Mouse (Mus musculus) midbrain, embryonic 10.5 days (tissue): ENCODE measurements at regions not wholly inside any gene's neighbourhood (a gene's known extent, or its start where the extent isn't known, plus 50 kb on each side); places are given as distances from the start of the nearest gene placed in this dataset.

ENCODE experiments used
- DNase-seq: peaks from one replicate; pipeline ENCODE4 v3.0.0-alpha.2; 2017; ENCODE audit warnings: low spot score
- H3K27ac ChIP-seq: fragments of 300-500 bp; sonication (generic); replicated peaks from 2 replicates; pipeline ENCODE4 v1.5.1; 2016; ENCODE audit warnings: mild to moderate bottlenecking
- H3K27me3 ChIP-seq: fragments of 300-500 bp; sonication (generic); 2 replicates; pipeline ENCODE4 v1.6.1; 2016; ENCODE audit warnings: low read depth, mild to moderate bottlenecking; ENCODE audit not compliant: poor library complexity, severe bottlenecking
- H3K36me3 ChIP-seq: fragments of 300-500 bp; sonication (generic); 2 replicates; pipeline ENCODE4 v1.6.1; 2016; ENCODE audit warnings: mild to moderate bottlenecking, moderate library complexity
- H3K4me1 ChIP-seq: fragments of 300-500 bp; sonication (generic); 2 replicates; pipeline ENCODE4 v1.6.1; 2016
- H3K4me3 ChIP-seq: fragments of 300-500 bp; sonication (generic); 2 replicates; pipeline ENCODE4 v1.5.1; 2016; ENCODE audit warnings: mild to moderate bottlenecking, moderate library complexity
- H3K9me3 ChIP-seq: fragments of 300-500 bp; sonication (generic); replicated peaks from 2 replicates; pipeline ENCODE4 v1.6.1; 2016; ENCODE audit warnings: mild to moderate bottlenecking
- WGBS: fragments of 180-500 bp; shearing (Covaris S2); methylation state at CpG from one replicate; pipeline ENCODE4 v1.1.7; 2016; 5-methylcytosine and 5-hydroxymethylcytosine counted together

GRCm38 (mm10) chr8:6989359-6990095 is 1671.5 kb downstream of the Efnb2 start:
- H3K9me3 ChIP-seq, result no peaks in the 10 kb centered on the region

GRCm38 (mm10) chr8:6973961-6974360 is 1687.1 kb downstream of the Efnb2 start:
- H3K27me3 ChIP-seq, result no peaks in the 10 kb centered on the region
- no peaks in the 10 kb centered on the region for H3K36me3 ChIP-seq
- H3K4me3 ChIP-seq, result no peak overlapping the region
- peaks cover 3% of the 10 kb centered on the region; the same call in 1 of the 2 replicates for H3K4me1 ChIP-seq
- H3K9me3 ChIP-seq, result no peaks in the 10 kb centered on the region
- no peak for DNase-seq
- no peak overlapping the region for H3K27ac ChIP-seq

More at GRCm38 (mm10) chr8:6989359-6990095, 1671.5 kb downstream of the Efnb2 start:
- Histone ChIP-seq H3K36me3 (no peaks in the 10 kb centered on the region), H3K4me1 (no peaks in the 10 kb centered on the region), H3K27me3 (no peaks in the 10 kb centered on the region), H3K27ac (no peak overlapping the region), H3K4me3 (no peak overlapping the region)
- no peak for DNase-seq
- WGBS, result 89% methylated on average over 3 of the region's 3 CpGs

- 92% methylated on average over 4 of the region's 4 CpGs for WGBS
- no peaks in the 10 kb centered on the region for H3K4me1 ChIP-seq
- no peaks in the 10 kb centered on the region for H3K36me3 ChIP-seq
- no peaks in the 10 kb centered on the region for H3K27me3 ChIP-seq
- H3K9me3 ChIP-seq, result no peaks in the 10 kb centered on the region
- H3K4me3 ChIP-seq, result no peak overlapping the region
- H3K27ac ChIP-seq, result no peak overlapping the region
- DNase-seq, result no peak
These were observed 1697.8 kb downstream of the Efnb2 start for GRCm38 (mm10) chr8:6963006-6963799.

GRCm38 (mm10) chr8:6958086-6958485 is 1703.0 kb downstream of the Efnb2 start:
- H3K4me3 ChIP-seq, result no peak overlapping the region
- no peaks in the 10 kb centered on the region for H3K4me1 ChIP-seq
- H3K9me3 ChIP-seq, result no peaks in the 10 kb centered on the region
- no peak for DNase-seq
- WGBS, result 89% methylated on average over 5 of the region's 5 CpGs
- no peaks in the 10 kb centered on the region for H3K36me3 ChIP-seq
- no peak overlapping the region for H3K27ac ChIP-seq
- H3K27me3 ChIP-seq, result no peaks in the 10 kb centered on the region

- WGBS, result 73% methylated on average over 7 of the region's 7 CpGs
- Histone ChIP-seq H3K27ac (no peak overlapping the region), H3K9me3 (no peaks in the 10 kb centered on the region), H3K27me3 (no peaks in the 10 kb centered on the region), H3K4me1 (no peaks in the 10 kb centered on the region), H3K36me3 (no peaks in the 10 kb centered on the region), H3K4me3 (no peak overlapping the region)
- DNase-seq, result no peak
These were observed 1706.8 kb downstream of the Efnb2 start for GRCm38 (mm10) chr8:6954251-6954650.

GRCm38 (mm10) chr8:6922467-6922866 is 1738.6 kb downstream of the Efnb2 start:
- H3K27ac ChIP-seq, result no peak overlapping the region
- H3K4me3 ChIP-seq, result no peak overlapping the region
- no peak for DNase-seq
- no peaks in the 10 kb centered on the region for H3K4me1 ChIP-seq
- no peaks in the 10 kb centered on the region for H3K36me3 ChIP-seq
- WGBS, result 83% methylated on average over 1 of the region's 1 CpGs
- no peaks in the 10 kb centered on the region for H3K9me3 ChIP-seq
- H3K27me3 ChIP-seq, result no peaks in the 10 kb centered on the region

- 86% methylated on average over 3 of the region's 3 CpGs for WGBS
- H3K9me3 ChIP-seq, result no peaks in the 10 kb centered on the region
- H3K27me3 ChIP-seq, result no peaks in the 10 kb centered on the region
- no peaks in the 10 kb centered on the region for H3K36me3 ChIP-seq
- no peak overlapping the region for H3K27ac ChIP-seq
- DNase-seq, result no peak
- H3K4me3 ChIP-seq, result no peak overlapping the region
- H3K4me1 ChIP-seq, result no peaks in the 10 kb centered on the region
These were observed 1753.4 kb downstream of the Efnb2 start for GRCm38 (mm10) chr8:6907682-6908081.

GRCm38 (mm10) chr8:6891456-6891855 is 1769.6 kb downstream of the Efnb2 start:
- Histone ChIP-seq H3K4me3 (no peak overlapping the region), H3K27me3 (no peaks in the 10 kb centered on the region), H3K9me3 (no peaks in the 10 kb centered on the region), H3K27ac (no peak overlapping the region), H3K4me1 (no peaks in the 10 kb centered on the region), H3K36me3 (no peaks in the 10 kb centered on the region)
- WGBS, result 89% methylated on average over 1 of the region's 1 CpGs
- no peak for DNase-seq

- no peak overlapping the region for H3K4me3 ChIP-seq
- no peak overlapping the region for H3K27ac ChIP-seq
- DNase-seq, result no peak
- no peaks in the 10 kb centered on the region for H3K4me1 ChIP-seq
- H3K36me3 ChIP-seq, result no peaks in the 10 kb centered on the region
- H3K27me3 ChIP-seq, result no peaks in the 10 kb centered on the region
- WGBS, result 90% methylated on average over 5 of the region's 5 CpGs
- H3K9me3 ChIP-seq, result no peaks in the 10 kb centered on the region
These were observed 1774.2 kb downstream of the Efnb2 start for GRCm38 (mm10) chr8:6886779-6887402.

GRCm38 (mm10) chr8:6884828-6885227 is 1776.2 kb downstream of the Efnb2 start:
- Histone ChIP-seq H3K36me3 (no peaks in the 10 kb centered on the region), H3K9me3 (no peaks in the 10 kb centered on the region), H3K4me1 (no peaks in the 10 kb centered on the region), H3K4me3 (no peak overlapping the region), H3K27ac (no peak overlapping the region), H3K27me3 (no peaks in the 10 kb centered on the region)
- DNase-seq, result no peak

GRCm38 (mm10) chr8:6882626-6883025 is 1777.5 kb upstream of the Slc10a2 start:
- H3K4me3 ChIP-seq, result no peak overlapping the region
- no peaks in the 10 kb centered on the region for H3K36me3 ChIP-seq
- no peaks in the 10 kb centered on the region for H3K9me3 ChIP-seq
- DNase-seq, result no peak
- no peaks in the 10 kb centered on the region for H3K4me1 ChIP-seq
- H3K27me3 ChIP-seq, result no peaks in the 10 kb centered on the region
- H3K27ac ChIP-seq, result no peak overlapping the region
- 87% methylated on average over 4 of the region's 4 CpGs for WGBS
